Mouse (Mus musculus): ENCODE measurements around the gene Rho. TPM values are rescaled to one million over a fixed set of nuclear protein-coding genes. Genes with fewer than 3 reads are reported as not detected.

Gene Rho
- total RNA-seq (2021), result 1 to 10 TPM in 1 of 2 experiments, under 1 TPM in 1; 0.89 to 1.0 TPM
- long read RNA-seq, result 0 reads

GRCm38 (mm10) chr6:115931639-115932038, at the start of gene Rho:
Gene Rho (plus strand): TSS chr6:115931748.
- no peak for DNase-seq (ENCODE audit: low spot score in 2 of 2)

- no peak for DNase-seq (ENCODE audit: low spot score in 2 of 2)
Observed at GRCm38 (mm10) chr6:115884018-115884417, 47.5 kb upstream of the Rho start.

DNA sequence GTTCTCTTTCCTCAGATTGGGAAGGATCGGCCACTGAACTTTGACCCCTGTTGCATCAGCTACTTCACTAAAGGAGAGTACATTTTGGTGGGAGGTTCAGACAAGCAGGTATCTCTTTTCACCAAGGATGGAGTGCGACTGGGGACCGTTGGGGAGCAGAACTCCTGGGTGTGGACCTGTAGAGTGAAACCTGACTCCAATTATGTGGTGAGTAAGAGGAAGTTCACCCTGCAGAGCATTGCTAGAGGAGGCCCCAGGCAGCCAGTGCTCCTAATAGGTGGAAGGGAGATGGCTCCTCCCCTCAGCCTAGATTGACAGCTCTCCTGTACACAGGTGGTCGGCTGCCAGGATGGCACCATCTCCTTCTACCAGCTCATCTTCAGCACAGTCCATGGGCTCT, 44.7 kb upstream of the Rho start:
- no peak for DNase-seq (ENCODE audit: low spot score in 2 of 2)

DNA sequence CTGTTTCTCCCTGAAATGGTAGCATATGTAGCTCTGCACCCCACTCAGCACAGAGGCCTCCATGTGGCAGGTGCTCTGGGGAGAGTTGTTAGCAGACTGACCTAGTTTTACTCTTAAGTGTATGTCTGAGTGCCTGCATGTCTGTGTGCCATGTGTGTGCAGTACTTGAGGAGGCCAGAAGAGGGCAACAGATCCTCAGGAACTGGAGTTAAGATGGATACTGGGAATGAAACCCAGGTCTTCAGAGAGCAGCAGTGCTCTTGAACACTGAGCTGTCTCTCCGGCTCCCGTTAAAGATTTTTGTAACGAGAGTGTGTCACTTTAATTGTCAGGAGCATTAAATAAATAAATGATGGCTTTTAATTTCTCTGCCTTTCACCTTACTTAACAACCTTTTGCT, 43.3 kb upstream of the Rho start:
- no peak for DNase-seq (ENCODE audit: low spot score in 2 of 2)

DNA sequence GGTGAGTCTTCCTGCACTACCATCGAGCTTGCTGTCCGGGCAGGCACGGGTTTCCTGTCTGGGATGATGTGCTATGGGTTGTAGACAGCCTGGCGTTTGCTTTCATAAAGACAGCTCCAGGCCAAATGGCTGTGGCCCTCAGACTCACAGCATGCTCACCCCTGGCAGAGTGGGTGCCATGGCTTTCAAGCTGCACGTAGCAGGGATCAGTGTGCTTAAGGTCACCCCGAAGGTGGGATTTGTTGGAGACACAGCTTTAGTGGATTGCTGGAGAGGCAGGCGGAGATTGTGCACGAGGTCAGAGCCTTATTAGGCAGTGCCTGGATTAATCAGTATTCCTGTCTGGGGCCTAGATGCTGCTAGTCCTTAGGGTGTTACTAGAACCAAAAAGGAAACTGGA, 40.9 kb upstream of the Rho start:
- DNase-seq (ENCODE audit: low spot score in 2 of 2), result no peak

- DNase-seq (ENCODE audit: low spot score in 2 of 2), result peak; percentile 57 to 71
Observed at GRCm38 (mm10) chr6:115891061-115891460, 40.5 kb upstream of the Rho start.

GRCm38 (mm10) chr6:115891497-115892061, 40.0 kb upstream of the Rho start:
- peak; percentile 67 to 84 for DNase-seq (ENCODE audit: low spot score in 2 of 2)

DNA sequence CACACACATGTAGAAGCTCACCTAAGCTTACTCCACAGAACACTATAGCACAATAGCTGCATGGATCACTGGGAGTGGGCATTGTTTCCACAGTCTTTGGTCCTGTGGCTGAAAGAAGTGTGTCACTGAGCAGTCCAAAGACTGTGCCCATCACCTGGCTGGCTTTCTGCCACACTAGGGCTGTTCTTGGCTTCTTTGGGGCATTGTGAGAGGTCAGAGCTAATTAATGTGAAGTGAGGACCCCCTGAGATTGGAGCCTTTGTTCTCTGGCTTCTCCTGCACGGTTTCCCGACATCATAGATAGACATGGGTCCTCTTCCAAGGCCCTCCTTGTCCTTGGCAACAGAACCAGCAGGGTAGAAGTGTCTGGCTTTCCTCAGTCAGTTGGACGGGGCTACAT, 39.2 kb upstream of the Rho start:
- no peak for DNase-seq (ENCODE audit: low spot score in 2 of 2)

GRCm38 (mm10) chr6:115896346-115896745, 35.2 kb upstream of the Rho start:
- no peak for DNase-seq (ENCODE audit: low spot score in 2 of 2)

DNA sequence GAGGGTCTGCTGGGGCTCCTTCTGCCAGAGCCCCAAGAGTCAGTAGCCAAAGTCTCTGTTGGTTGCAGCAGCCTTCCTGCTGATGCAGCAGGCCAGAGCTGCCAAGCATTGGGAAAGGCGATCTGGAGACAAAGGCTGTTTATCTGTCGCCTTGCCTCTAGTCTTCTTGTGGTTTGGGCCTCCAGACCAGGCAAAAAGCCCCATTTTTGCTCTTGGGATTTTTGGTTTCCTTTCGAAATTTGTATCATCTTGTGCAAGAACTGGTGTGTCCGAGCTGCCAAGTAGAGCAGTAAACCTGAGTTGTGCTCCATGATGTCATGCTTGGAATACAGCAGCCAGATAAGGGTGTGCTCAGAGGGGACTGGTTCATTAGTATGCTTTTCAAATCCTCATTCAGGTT, 34.4 kb upstream of the Rho start:
- peak in 1 of 2 experiments; percentile 25 for DNase-seq (ENCODE audit: low spot score in 2 of 2)

DNA sequence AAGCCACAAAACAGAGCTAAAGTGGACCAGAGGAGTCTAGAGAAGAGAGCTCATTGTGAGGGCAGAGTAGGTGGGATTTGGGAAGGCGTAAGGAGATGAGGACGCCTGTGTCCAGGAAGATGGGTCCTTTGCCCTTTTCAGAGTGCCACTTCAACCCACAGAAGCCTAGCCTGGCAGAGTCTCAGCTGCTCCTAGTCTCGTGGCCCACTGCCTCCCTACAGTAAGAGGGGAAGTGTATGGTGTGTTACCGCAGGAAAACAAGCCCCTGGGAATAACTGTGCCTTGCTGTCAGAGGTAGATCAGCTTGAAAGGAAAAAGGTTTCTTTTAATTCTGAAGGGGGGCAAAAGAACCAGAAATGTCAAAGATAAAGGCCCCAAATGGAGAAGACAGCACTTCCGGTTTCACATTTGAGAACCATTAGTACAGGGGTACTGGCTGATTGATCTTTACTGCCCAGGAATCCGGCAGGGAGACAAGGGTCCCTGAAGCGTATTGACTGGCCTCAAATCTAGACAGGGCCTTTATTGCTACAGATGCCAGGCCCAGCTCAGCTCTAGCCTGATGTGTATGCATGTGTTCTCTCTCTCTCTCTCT, 33.5 kb upstream of the Rho start:
- DNase-seq (ENCODE audit: low spot score in 2 of 2), result no peak

DNA sequence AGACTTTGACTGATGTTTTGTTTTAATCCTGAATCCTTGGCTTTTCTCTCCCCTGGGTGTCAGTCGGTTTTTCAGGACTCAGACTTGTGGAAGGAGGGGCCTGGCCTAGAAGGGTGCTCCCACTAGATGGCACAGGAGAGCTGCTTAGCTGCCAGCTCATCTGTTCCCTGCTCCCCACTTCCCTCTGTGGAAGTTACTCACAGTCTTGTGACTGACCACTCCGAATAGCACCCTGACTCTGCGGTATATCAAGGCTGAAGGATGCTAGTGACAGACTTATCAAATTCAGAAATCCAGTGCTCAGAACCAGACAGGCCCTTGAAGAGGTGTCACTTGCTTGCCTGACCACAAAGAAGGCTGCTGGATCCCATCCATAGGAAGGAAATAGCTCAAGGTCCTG, 30.5 kb upstream of the Rho start:
- peak; percentile 68 to 89 for DNase-seq (ENCODE audit: low spot score in 2 of 2)

- no peak for DNase-seq (ENCODE audit: low spot score in 2 of 2)
Observed at GRCm38 (mm10) chr6:115901489-115901931, 30.0 kb upstream of the Rho start.

DNA sequence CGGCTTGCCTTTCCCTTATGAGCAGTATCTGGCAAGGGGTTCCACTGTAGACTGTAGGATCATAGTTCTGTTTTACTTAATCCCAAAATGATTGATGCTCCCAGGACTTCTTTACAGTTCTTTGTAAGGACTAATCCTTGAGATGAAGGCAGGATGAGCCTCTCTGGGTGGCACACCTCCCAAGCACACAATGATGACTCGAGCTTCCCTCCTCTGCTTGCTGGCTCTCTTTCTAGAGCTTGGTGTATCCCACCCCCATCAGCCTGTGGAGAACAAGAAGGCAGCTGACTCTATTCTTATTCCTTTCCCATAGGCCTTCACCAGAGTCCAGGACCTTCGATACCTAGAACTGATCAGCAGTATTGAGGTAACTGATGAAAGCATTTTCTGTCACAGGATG, 29.0 kb upstream of the Rho start:
- no peak for DNase-seq (ENCODE audit: low spot score in 2 of 2)

GRCm38 (mm10) chr6:115905568-115905967, 26.0 kb upstream of the Rho start:
- no peak for DNase-seq (ENCODE audit: low spot score in 2 of 2)

- DNase-seq (ENCODE audit: low spot score in 2 of 2), result no peak
Observed at GRCm38 (mm10) chr6:115906455-115906854, 25.1 kb upstream of the Rho start.

- no peak for DNase-seq (ENCODE audit: low spot score in 2 of 2)
Observed at GRCm38 (mm10) chr6:115906871-115907270, 24.7 kb upstream of the Rho start.

DNA sequence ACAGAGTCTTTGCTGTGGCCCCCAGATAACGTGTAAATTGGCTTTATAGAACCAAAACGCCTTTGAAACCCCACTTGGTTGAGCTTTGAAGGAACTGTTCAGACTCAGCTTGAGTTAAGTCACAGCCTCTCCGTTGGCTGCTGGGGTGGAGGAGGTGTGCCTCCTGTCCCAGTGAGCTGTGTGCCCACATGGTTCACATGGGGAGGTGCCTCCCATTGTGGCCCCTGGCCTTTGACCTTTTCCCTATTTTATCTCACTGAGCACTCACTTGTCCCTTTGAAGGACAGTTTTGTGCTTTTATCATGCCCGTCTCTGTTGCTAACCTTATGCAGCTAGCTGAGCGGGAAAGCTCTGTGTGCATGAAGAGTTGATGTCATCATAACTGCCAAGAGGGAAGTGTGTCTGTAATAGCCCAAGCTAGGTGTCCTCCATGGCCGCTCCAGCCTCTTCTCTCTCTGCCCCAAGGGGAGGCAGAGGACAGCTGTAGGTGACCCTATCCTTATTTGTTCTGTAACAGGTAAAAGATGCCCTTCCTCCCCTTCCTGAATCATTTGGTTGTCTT, 23.0 kb upstream of the Rho start:
- no peak for DNase-seq (ENCODE audit: low spot score in 2 of 2)

DNA sequence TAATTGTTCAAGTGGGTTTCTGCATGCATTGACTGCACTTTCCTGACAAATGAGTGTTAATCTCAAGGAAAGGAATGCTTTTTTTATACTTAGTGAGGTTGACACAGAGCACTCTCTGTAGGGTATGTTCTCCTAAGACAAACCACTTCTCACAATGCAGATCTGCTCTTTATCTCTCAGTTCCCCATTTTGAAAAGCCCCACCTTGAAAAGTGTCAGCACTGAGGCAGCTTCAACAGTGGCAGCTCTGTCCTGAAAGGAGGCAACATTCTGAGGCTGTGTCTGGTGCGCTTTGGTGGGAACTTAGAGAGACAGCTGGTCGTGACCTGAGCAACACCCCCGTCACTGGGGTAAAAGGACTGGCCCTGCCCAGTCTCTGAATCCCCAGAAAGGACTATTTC, 22.5 kb upstream of the Rho start:
- DNase-seq (ENCODE audit: low spot score in 2 of 2), result no peak

DNA sequence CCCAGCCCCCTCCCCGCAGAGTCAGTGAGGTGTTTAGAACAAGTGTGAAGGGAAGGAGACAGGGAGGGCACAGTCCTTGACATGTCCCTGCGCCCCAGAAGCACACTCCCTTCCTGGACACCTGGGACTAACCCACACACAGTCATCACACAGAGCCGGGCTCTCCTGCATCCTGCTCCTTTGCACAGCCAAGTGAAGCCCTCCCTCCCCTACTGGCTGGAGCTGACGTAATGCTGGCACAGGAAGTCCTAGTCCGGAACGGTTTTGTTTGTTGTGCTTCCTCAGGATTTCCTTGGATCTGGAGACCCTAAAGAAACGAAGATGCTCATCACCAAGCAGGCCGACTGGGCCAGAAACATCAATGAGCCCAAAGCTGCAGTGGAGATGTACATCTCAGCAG, 21.6 kb upstream of the Rho start:
- DNase-seq (ENCODE audit: low spot score in 2 of 2), result no peak

DNA sequence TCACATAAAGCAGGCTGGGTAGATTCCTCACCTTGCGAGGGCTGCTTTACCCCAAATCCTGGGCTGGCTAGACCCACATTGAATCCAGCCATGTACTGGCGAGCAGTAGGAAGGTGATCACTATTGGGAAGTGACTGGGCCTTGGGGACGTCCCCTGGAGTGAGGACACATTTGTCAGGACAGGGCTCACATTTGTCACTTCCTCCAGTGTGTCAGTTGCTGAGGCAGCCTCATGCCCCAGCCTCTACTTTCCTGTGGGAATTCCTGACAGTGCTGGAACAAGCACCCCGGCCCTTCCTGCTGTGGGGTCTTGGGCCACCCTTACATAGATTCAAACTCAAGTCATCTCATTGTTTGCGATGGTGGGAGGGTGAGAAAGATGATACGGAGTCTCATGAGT, 19.8 kb upstream of the Rho start:
- no peak for DNase-seq (ENCODE audit: low spot score in 2 of 2)

DNA sequence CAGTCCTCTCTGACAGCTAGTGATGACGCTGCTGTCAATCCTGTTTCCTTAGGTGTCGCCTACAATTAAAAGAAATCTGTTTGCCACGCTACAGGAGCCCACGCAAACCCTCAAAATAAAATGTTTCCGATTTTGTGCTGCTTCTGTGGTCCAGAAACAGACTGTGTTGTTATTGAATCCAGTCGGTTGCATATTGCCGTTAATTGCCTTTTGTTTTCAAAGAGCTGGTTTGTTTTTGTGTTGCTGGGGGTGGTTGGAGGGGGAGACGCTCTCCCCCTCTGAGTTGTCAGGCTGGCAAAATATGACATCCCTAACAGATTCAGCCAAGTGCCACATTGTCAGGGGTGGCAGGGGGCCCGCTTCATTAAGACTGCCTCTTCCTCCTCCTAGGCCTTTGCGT, 18.1 kb upstream of the Rho start:
- peak; percentile 65 to 81 for DNase-seq (ENCODE audit: low spot score in 2 of 2)
